Mouse (Mus musculus) heart, embryonic 12.5 days (tissue): Measurements from ENCODE around the gene Zfp346. TPM values are rescaled to one million over a fixed set of nuclear protein-coding genes. Genes with fewer than 3 reads are reported as not detected.

Experiments used
- ATAC-seq: fragments of 200-750 bp; cut with Nextera tagmentation; 2 replicates; pipeline ENCODE4 v1.8.0; 2017; ENCODE audit warnings: moderate TSS enrichment, moderate library complexity; ENCODE audit not compliant: insufficient number of reproducible peaks, low FRiP score
- H3K27ac ChIP-seq: fragments of 300-500 bp; sonication (generic); 2 replicates; pipeline ENCODE4 v1.5.1; 2016; ENCODE audit warnings: mild to moderate bottlenecking, moderate library complexity; ENCODE audit not compliant: poor library complexity, severe bottlenecking
- H3K27me3 ChIP-seq: fragments of 300-500 bp; sonication (generic); replicated peaks from 2 replicates; pipeline ENCODE4 v1.6.1; 2016; ENCODE audit warnings: mild to moderate bottlenecking, moderate library complexity
- H3K36me3 ChIP-seq: fragments of 300-500 bp; sonication (generic); 2 replicates; pipeline ENCODE4 v1.6.1; 2016; ENCODE audit warnings: mild to moderate bottlenecking, moderate library complexity
- H3K4me1 ChIP-seq: fragments of 300-500 bp; sonication (generic); replicated peaks from 2 replicates; pipeline ENCODE4 v1.6.1; 2016; ENCODE audit warnings: mild to moderate bottlenecking
- H3K4me2 ChIP-seq: fragments of 300-500 bp; sonication (generic); 2 replicates; pipeline ENCODE4 v1.6.1; 2016; ENCODE audit warnings: mild to moderate bottlenecking, moderate library complexity
- H3K4me3 ChIP-seq: fragments of 300-500 bp; sonication (generic); 2 replicates; pipeline ENCODE4 v1.5.1; 2016; ENCODE audit warnings: mild to moderate bottlenecking
- H3K9ac ChIP-seq: fragments of 300-500 bp; sonication (generic); 2 replicates; pipeline ENCODE4 v1.6.1; 2016; ENCODE audit warnings: mild to moderate bottlenecking, moderate library complexity
- H3K9me3 ChIP-seq: fragments of 300-500 bp; sonication (generic); replicated peaks from 2 replicates; pipeline ENCODE4 v1.6.1; 2016; ENCODE audit warnings: mild to moderate bottlenecking, moderate library complexity
- WGBS: fragments of 180-500 bp; shearing (Covaris S2); methylation state at CpG from one replicate; pipeline ENCODE4 v1.1.7; 2016; 5-methylcytosine and 5-hydroxymethylcytosine counted together
- polyA plus RNA-seq: library from polyadenylated mRNA; unstranded; fragments of >200 nt; fragmentation: Nextera tagmentation; extraction: Ambion mirVana; gene quantifications from 2 replicates; pipeline ENCODE4 v1.2.1, GENCODE M21; 2016

Zfp346 gene
- polyA plus RNA-seq, 1 experiment from 2014 or later: 18.6 TPM

DNA sequence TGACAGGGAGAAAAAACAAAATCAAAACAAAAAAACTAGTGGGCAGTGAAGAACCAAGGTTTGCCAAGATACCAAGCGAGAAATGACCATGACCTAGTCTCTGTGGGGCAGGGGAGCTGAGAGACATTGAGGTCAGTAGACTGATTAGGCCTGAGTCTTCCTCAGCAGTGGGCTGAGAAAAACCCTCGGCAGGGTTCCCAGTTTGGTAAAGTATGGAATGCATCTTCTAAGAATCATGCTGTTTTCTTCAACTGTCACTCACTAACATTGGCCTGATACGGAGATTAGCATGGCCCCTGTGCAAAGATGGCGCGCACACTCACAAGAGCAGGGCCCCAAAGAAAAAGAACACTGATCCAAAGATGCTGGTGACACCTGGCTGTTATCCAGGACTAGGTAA lies 48.8 kb downstream of the Zfp346 start:
- H3K4me2 ChIP-seq: no peak overlapping the region
- ATAC-seq: no peak
- no peak overlapping the region for H3K27ac ChIP-seq
- H3K27me3 ChIP-seq: peaks cover 55% of the 10 kb centered on the region
- WGBS: 84% methylated on average over 5 of the region's 5 CpGs
- H3K9me3 ChIP-seq: no peaks in the 10 kb centered on the region
- H3K4me1 ChIP-seq: peaks cover 8% of the 10 kb centered on the region; the same call in 1 of the 2 replicates
- no peak overlapping the region for H3K4me3 ChIP-seq
- no peak overlapping the region for H3K9ac ChIP-seq
- no peaks in the 10 kb centered on the region for H3K36me3 ChIP-seq

DNA sequence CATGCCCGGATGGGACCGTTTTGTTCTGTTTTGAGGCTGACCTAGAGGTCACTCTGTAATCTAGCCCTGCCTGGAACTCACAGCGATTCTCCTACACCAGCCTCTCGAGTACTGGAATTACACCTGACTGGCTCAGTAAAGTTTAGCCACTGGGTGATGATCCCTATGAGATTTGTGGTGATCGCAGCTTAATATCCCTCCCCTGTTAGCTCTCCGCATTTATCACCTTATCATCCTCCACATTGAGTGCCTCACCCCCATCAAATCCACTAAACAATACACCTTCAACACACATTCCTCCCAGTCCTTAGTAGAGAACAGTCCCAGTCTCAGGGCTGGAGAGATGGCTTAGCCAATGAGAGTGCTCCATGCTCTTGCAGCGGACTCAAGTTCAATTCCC lies 57.3 kb downstream of the Zfp346 start:
- no peaks in the 10 kb centered on the region for H3K36me3 ChIP-seq
- no peaks in the 10 kb centered on the region for H3K9me3 ChIP-seq
- no peak for ATAC-seq
- no peak overlapping the region for H3K4me2 ChIP-seq
- WGBS: 55% methylated on average over 7 of the region's 7 CpGs
- no peaks in the 10 kb centered on the region for H3K4me1 ChIP-seq
- H3K27me3 ChIP-seq: no peaks in the 10 kb centered on the region
- no peak overlapping the region for H3K4me3 ChIP-seq
- no peak overlapping the region for H3K27ac ChIP-seq
- no peak overlapping the region for H3K9ac ChIP-seq

DNA sequence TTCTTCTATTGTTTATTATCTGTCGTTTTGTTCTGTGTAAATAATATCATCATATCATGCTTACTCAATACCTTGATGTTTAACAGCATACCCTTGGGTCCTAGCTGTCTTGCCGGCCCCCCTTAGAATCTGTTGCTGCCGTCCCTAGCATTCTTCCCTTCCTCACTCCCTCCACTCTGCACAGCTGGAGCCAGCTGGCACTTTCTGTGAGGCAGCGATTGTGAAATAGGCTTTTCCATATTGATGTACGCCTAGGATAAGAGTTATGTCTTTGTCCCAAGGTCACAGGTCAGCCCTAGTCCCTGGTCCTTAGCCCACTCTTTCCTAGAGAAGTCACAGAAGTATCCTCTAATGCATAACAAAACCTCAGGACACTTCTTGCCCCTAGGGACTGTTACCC lies 58.4 kb downstream of the Zfp346 start:
- no peak overlapping the region for H3K27ac ChIP-seq
- H3K36me3 ChIP-seq: no peaks in the 10 kb centered on the region
- no peak overlapping the region for H3K4me2 ChIP-seq
- H3K4me1 ChIP-seq: no peaks in the 10 kb centered on the region
- no peak overlapping the region for H3K9ac ChIP-seq
- 66% methylated on average over 5 of the region's 5 CpGs for WGBS
- H3K4me3 ChIP-seq: no peak overlapping the region
- ATAC-seq: no peak
- H3K9me3 ChIP-seq: no peaks in the 10 kb centered on the region
- no peaks in the 10 kb centered on the region for H3K27me3 ChIP-seq

DNA sequence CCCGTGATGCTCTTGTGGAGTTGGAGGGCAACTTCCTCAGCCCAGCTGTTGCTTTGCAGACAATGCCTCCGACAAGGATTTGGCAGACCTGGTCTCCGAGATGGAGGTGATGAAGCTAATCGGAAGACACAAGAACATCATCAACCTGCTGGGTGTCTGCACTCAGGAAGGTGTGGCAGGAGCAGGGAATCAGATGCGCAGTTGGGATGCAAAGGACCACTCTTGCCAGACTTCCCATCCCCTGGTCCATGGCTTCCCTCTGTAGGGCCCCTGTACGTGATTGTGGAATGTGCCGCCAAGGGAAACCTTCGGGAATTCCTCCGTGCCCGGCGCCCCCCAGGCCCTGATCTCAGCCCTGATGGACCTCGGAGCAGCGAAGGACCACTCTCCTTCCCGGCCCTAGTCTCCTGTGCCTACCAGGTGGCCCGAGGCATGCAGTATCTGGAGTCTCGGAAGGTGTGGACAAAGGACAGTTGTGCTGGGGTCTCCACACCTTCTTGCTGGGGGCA lies 60.8 kb downstream of the Zfp346 start:
- Histone ChIP-seq H3K4me1 (no peaks in the 10 kb centered on the region), H3K27me3 (no peaks in the 10 kb centered on the region), H3K36me3 (no peaks in the 10 kb centered on the region), H3K4me2 (no peak overlapping the region), H3K9ac (no peak overlapping the region), H3K27ac (no peak overlapping the region), H3K4me3 (no peak overlapping the region), H3K9me3 (0 out of 2 replicates have a peak, but pooled peaks cover 6% of the 10 kb centered on the region)
- 84% methylated on average over 16 of the region's 16 CpGs for WGBS
- no peak for ATAC-seq

DNA sequence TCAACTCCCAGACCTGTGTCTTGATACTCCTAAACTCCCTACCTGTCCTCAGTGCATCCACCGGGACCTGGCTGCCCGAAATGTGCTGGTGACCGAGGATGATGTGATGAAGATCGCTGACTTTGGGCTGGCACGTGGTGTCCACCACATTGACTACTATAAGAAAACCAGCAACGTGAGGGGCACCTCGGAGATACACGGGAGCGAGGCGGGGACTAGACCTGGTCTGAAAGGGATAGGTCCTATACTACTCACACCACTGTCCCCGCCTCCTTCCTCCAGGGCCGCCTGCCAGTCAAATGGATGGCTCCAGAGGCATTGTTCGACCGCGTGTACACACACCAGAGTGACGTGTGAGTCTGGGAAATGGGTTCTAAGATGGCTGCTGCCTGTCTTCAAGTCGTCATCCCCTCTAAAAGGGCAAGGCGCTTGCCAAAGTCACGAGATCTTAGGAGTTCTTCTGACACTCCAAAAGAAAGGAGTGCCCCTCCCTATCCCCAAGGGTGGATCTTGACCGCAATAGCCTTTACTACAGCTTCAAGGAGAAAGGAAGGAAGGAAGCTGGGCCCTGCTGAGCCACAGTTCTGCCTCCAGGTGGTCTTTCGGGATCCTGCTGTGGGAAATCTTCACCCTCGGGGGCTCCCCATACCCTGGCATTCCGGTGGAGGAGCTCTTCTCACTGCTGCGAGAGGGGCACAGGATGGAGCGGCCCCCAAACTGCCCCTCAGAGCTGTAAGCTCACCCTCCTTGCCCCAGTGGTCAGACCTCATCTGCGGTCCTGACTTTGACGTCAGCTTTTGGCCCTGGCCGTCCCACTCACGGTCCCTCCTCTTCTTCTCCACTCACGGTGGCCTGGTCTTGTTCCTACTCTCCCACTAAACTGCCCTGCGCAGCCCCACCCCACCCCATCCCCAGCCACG lies 62.0 kb downstream of the Zfp346 start:
- H3K4me3 ChIP-seq: no peak overlapping the region
- no peaks in the 10 kb centered on the region for H3K36me3 ChIP-seq
- H3K9ac ChIP-seq: no peak overlapping the region
- H3K27ac ChIP-seq: no peak overlapping the region
- H3K27me3 ChIP-seq: no peaks in the 10 kb centered on the region
- H3K9me3 ChIP-seq: 0 out of 2 replicates have a peak, but pooled peaks cover 6% of the 10 kb centered on the region
- no peak for ATAC-seq
- H3K4me2 ChIP-seq: no peak overlapping the region
- peaks cover 10% of the 10 kb centered on the region for H3K4me1 ChIP-seq
- 83% methylated on average over 32 of the region's 32 CpGs for WGBS

DNA sequence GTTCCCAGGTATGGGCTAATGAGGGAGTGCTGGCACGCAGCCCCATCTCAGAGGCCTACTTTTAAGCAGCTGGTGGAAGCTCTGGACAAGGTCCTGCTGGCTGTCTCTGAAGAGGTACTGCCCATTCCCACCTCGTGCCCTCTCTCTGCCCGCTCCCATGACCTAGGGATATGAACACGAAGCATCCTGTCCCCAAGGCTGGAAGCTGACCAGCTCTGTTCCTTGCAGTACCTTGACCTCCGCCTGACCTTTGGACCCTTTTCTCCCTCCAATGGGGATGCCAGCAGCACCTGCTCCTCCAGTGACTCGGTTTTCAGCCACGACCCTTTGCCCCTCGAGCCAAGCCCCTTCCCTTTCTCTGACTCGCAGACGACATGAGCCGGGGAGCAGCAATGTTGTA lies 62.7 kb downstream of the Zfp346 start:
- 0 out of 2 replicates have a peak, but pooled peaks cover 6% of the 10 kb centered on the region for H3K9me3 ChIP-seq
- no peak overlapping the region for H3K4me2 ChIP-seq
- peaks cover 14% of the 10 kb centered on the region for H3K4me1 ChIP-seq
- no peaks in the 10 kb centered on the region for H3K36me3 ChIP-seq
- 83% methylated on average over 11 of the region's 11 CpGs for WGBS
- no peak for ATAC-seq
- no peak overlapping the region for H3K4me3 ChIP-seq
- H3K9ac ChIP-seq: no peak overlapping the region
- no peaks in the 10 kb centered on the region for H3K27me3 ChIP-seq
- no peak overlapping the region for H3K27ac ChIP-seq

DNA sequence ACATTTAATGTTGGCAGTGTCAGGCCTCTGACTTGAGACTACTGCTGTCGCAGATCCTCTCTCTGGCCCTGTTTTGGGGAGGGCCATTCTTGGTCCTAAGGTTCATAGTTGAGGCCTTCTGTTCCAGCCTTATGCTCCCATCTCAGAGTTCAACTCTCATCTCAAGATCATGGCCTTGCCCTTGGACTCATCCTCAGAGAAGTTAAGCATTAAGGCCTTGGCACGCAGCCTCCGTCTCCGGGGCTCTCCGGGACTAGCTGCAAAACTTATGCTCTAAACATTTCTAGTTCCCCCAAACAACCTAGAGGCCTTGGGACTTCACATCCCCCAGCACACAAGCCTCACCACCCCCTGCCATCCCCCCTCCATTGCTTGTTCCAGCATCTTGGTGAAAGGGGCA lies 63.1 kb downstream of the Zfp346 start:
- WGBS: 88% methylated on average over 5 of the region's 5 CpGs

DNA sequence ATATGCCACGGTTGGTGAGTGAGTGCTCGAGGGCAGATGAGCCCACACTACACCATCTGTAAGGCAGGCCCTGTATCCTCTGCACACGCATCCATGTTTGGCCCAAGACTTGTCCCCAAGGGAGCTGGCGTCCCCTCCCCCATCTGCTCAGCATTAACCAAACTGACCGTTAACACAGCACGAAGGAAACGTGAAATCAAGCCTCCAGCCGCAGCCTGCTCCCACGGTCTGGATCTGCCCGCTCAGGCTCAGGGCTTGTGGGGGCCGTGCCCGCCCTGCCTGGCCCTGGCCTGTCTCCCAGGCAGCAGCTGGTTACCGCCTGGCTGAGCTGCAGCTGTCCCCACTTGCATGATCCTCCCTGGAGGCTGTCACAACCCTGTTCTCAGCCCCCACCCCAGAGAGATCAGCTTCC lies 63.9 kb downstream of the Zfp346 start:
- H3K9ac ChIP-seq: no peak overlapping the region
- H3K4me3 ChIP-seq: no peak overlapping the region
- no peak overlapping the region for H3K27ac ChIP-seq
- H3K9me3 ChIP-seq: 0 out of 2 replicates have a peak, but pooled peaks cover 6% of the 10 kb centered on the region
- no peak overlapping the region for H3K4me2 ChIP-seq
- no peaks in the 10 kb centered on the region for H3K36me3 ChIP-seq
- H3K27me3 ChIP-seq: 0 out of 2 replicates have a peak, but pooled peaks cover under 1% of the 10 kb centered on the region
- H3K4me1 ChIP-seq: peaks cover 14% of the 10 kb centered on the region
- WGBS: 82% methylated on average over 13 of the region's 13 CpGs
- ATAC-seq: peak; percentile 30; the same call in 1 of the 2 replicates

More for the DNA sequence above, 63.1 kb downstream of the Zfp346 start:
- no peaks in the 10 kb centered on the region for H3K27me3 ChIP-seq
- H3K4me3 ChIP-seq: no peak overlapping the region
- H3K4me2 ChIP-seq: no peak overlapping the region
- H3K36me3 ChIP-seq: no peaks in the 10 kb centered on the region
- no peak for ATAC-seq
- no peak overlapping the region for H3K27ac ChIP-seq
- H3K4me1 ChIP-seq: peaks cover 14% of the 10 kb centered on the region
- 0 out of 2 replicates have a peak, but pooled peaks cover 6% of the 10 kb centered on the region for H3K9me3 ChIP-seq
- H3K9ac ChIP-seq: no peak overlapping the region

DNA sequence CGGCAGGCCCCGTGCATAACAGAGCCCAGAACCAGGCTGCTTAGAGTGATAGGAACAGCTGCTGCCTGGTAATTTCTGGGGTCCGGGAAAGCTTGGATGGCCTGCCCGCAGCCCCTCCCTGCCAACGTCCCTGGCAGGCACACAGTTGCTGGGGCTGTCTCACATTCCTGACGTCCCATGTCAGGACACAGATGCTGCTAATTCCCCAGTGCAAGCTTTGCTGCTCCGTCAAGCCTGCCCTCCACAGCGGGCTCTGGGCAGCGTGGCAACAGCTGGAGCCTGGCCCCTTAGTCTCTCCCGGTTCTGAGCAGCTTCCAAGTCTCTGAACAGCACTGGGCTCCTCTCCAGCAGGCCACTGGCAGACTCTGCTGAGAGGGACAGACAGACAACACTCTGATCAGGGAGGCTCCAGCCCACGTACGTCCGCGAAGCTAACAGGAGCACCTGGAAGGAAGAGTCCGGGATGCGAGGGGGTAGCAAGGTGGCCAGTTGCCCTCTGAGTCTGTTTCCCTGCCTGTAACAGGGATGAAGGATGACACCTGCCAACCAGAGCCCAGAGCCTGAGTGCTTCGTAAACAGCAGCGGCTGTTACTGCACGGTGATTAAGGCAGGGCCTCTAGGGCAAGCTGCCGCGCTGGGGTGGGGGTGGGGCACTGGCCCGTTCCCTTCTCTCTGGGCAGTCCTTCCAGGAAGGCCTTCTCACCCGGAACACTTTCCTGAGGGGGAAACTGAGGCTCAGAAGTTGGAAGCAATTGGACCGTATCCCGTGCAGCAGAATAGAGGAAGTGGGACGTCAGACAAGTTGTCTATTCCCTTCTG lies 66.6 kb downstream of the Zfp346 start:
- Histone ChIP-seq H3K9me3 (0 out of 2 replicates have a peak, but pooled peaks cover 6% of the 10 kb centered on the region), H3K27ac (0 out of 2 replicates have a peak overlapping the region, but pooled peaks have one; percentile 1), H3K9ac (peak overlapping the region; percentile 29), H3K36me3 (no peaks in the 10 kb centered on the region), H3K4me1 (peaks cover 14% of the 10 kb centered on the region), H3K4me3 (peak overlapping the region; percentile 27), H3K27me3 (0 out of 2 replicates have a peak, but pooled peaks cover 4% of the 10 kb centered on the region), H3K4me2 (peak overlapping the region; percentile 67)
- WGBS: 18% methylated on average over 26 of the region's 26 CpGs
- peak; percentile 23; the same call in 1 of the 2 replicates for ATAC-seq

DNA sequence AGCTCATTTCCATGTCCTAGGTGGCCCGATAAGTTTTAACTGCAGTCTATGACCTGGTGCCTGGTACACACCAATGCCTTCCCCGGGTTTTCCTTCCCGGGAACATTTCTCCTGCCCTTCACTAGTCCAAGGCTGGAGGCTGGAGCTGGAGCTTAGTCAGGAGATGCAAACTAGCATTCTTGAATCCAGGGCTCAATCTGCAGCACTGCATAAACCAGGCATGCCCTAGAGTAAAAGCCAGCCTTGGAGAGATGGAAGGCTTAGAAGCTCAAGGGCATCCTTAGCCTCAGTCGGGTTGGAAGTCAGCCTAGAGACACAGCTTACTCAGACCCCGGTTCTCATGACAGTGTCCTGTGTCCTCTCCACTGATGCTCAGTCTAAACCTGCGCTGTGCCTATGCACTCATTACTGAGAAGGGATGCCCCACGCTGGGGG lies 67.2 kb downstream of the Zfp346 start:
- H3K27me3 ChIP-seq: 0 out of 2 replicates have a peak, but pooled peaks cover 4% of the 10 kb centered on the region
- H3K4me1 ChIP-seq: peaks cover 14% of the 10 kb centered on the region
- ATAC-seq: no peak
- WGBS: 46% methylated on average over 7 of the region's 7 CpGs
- H3K27ac ChIP-seq: no peak overlapping the region
- H3K4me3 ChIP-seq: peak overlapping the region; percentile 27; the same call in 1 of the 2 replicates
- 0 out of 2 replicates have a peak, but pooled peaks cover 6% of the 10 kb centered on the region for H3K9me3 ChIP-seq
- H3K9ac ChIP-seq: no peak overlapping the region; the same call in 1 of the 2 replicates
- H3K36me3 ChIP-seq: no peaks in the 10 kb centered on the region
- H3K4me2 ChIP-seq: peak overlapping the region; percentile 67
